Mouse (Mus musculus) lung, adult 2 months (tissue): Measurements from ENCODE around the gene Metrnl.

ENCODE experiments used
- CTCF ChIP-seq: fragments of 200-500 bp; IDR thresholded peaks from 2 replicates; pipeline ENCODE4 v1.5.1; 2011; ENCODE audit warnings: mild to moderate bottlenecking, low read length, control low read depth; ENCODE audit not compliant: insufficient read depth
- POLR2A ChIP-seq: fragments of 200-500 bp; IDR thresholded peaks from 2 replicates; pipeline ENCODE4 v1.6.1; 2011; ENCODE audit warnings: low read depth, mild to moderate bottlenecking, control low read depth, low read length, borderline replicate concordance; ENCODE audit errors: extremely low read depth

DNA sequence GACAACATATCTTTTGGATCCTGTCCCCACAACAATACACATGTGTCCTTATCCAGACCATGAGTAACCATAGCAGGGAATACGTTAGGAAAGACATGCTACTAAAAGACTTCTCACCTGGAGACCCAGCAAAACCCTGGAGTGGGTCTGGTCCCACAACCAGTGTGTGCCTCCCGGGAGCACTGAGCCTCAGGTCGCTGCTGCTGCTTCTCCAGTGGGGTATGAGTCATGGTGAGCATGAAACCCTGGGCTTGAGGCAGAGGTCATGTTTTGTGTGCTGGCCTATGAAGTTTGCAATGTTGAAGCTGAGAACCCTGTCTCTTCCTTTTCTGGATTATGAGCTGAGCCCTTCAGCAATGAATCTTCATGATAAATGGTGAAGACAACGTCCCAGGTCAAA, 15.3 kb upstream of the Metrnl start:
- TF ChIP-seq CTCF (no peak), POLR2A (no peak)
